Mouse (Mus musculus) brain, embryonic 14.5 days (tissue): Measurements from ENCODE around the gene Pdss2. TPM values are rescaled to one million over a fixed set of nuclear protein-coding genes. Genes with fewer than 3 reads are reported as not detected.

Experiments used
- DNase-seq: peaks from one replicate; pipeline ENCODE4 v3.0.0-alpha.2; 2011; ENCODE audit warnings: low read depth
- CTCF ChIP-seq: fragments of 200-500 bp; IDR thresholded peaks from 2 replicates; pipeline ENCODE4 v1.5.1; 2012; ENCODE audit warnings: inconsistent platforms, mild to moderate bottlenecking, moderate library complexity, borderline replicate concordance; ENCODE audit not compliant: insufficient read depth, insufficient read length; ENCODE audit errors: extremely low read depth
- POLR2A ChIP-seq: fragments of 200-500 bp; IDR thresholded peaks from 2 replicates; pipeline ENCODE4 v1.6.1; 2012; ENCODE audit warnings: mild to moderate bottlenecking, inconsistent platforms, borderline replicate concordance; ENCODE audit not compliant: poor library complexity, insufficient read depth, insufficient read length, severe bottlenecking; ENCODE audit errors: extremely low read depth
- polyA plus RNA-seq: library from polyadenylated mRNA; depleted of rRNA; stranded (reverse); fragments of >200 nt; gene quantifications from 2 replicates; pipeline ENCODE4 v1.2.3, GENCODE M21; 2012

Pdss2 gene
- polyA plus RNA-seq, 1 experiment: 12.6 TPM

GRCm38 (mm10) chr10:43466223-43466622 lies 244.9 kb downstream of the Pdss2 start:
- DNase-seq: no peak
- TF ChIP-seq CTCF (no peak), POLR2A (no peak)

- no peak for DNase-seq
- TF ChIP-seq CTCF (no peak), POLR2A (no peak)
These were observed 246.4 kb downstream of the Pdss2 start for GRCm38 (mm10) chr10:43467659-43468058.

GRCm38 (mm10) chr10:43468293-43468692 lies 247.0 kb downstream of the Pdss2 start:
- no peak for DNase-seq
- TF ChIP-seq CTCF (no peak), POLR2A (no peak)

- no peak for DNase-seq
- TF ChIP-seq POLR2A (no peak), CTCF (peak; percentile 47)
These were observed 254.1 kb downstream of the Pdss2 start for GRCm38 (mm10) chr10:43475376-43475775.

GRCm38 (mm10) chr10:43477459-43477858 lies 256.2 kb downstream of the Pdss2 start:
- peak; percentile 74 for DNase-seq
- TF ChIP-seq POLR2A: no peak
- no peak for TF ChIP-seq CTCF

GRCm38 (mm10) chr10:43477865-43478681 lies 256.8 kb downstream of the Pdss2 start:
- TF ChIP-seq POLR2A (no peak; the same call in 1 of the 2 replicates), CTCF (no peak)
- peak; percentile 88 for DNase-seq

- peak; percentile 80 for DNase-seq
- TF ChIP-seq POLR2A: no peak
- TF ChIP-seq CTCF: no peak
These were observed 257.6 kb downstream of the Pdss2 start, which contains the start of gene Bend3 for GRCm38 (mm10) chr10:43478751-43479435. TSS of gene Bend3 (plus strand) at chr10:43478831.

- DNase-seq: peak; percentile 86
- TF ChIP-seq POLR2A (peak; percentile 82), CTCF (peak; percentile 66)
These were observed 258.3 kb downstream of the Pdss2 start for GRCm38 (mm10) chr10:43479436-43480157.

- no peak for TF ChIP-seq POLR2A
- TF ChIP-seq CTCF: no peak
- peak; percentile 20 for DNase-seq
These were observed 259.1 kb downstream of the Pdss2 start for GRCm38 (mm10) chr10:43480227-43480849.

- no peak for DNase-seq
- no peak for TF ChIP-seq POLR2A
- no peak for TF ChIP-seq CTCF
These were observed 259.9 kb downstream of the Pdss2 start for GRCm38 (mm10) chr10:43481179-43481578.
